Mouse (Mus musculus) cerebellum, adult 2 months (tissue): ENCODE results near the gene Haus2.

Source experiments
- CTCF ChIP-seq: fragments of 200-500 bp; IDR thresholded peaks from 2 replicates; pipeline ENCODE4 v1.5.1; 2011; ENCODE audit warnings: low read depth, mild to moderate bottlenecking, control low read depth, low read length, moderate library complexity, borderline replicate concordance; ENCODE audit not compliant: insufficient read depth
- POLR2A ChIP-seq: fragments of 200-500 bp; IDR thresholded peaks from 2 replicates; pipeline ENCODE4 v1.6.1; 2011; ENCODE audit warnings: low read length, control low read depth, borderline replicate concordance; ENCODE audit not compliant: insufficient read depth

- TF ChIP-seq CTCF (no peak), POLR2A (no peak)
These were observed 30.9 kb upstream of the Haus2 start for GRCm38 (mm10) chr2:120578286-120578685.
